Mouse (Mus musculus): ENCODE measurements around the gene Trim14.

DNA sequence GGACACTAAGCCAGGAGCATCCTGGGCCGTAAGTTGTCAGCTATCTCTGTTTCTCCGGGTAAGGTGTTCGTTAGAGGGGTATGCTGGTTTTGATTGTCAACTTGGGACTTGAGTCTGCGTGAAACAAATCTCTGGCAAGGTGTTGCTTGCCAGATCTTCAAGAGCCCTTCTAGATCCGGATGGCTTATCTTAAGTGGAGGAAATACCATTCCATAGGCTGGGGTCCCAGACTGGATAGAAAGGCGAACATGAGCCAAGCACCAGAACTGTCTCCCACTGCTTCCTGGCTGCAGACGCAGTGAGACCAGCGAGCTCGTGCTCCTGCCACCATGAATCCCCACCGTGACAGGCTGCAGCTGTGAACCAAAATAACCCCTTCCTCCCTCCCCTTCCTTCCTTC, 14.5 kb downstream of the Trim14 start:
- TF ChIP-seq POLR2A (IDR thresholded peaks at IDR 0.05; ENCODE audit: borderline replicate concordance, extremely low read depth, low read depth, low read length): no peak
- no peak for TF ChIP-seq CTCF (IDR thresholded peaks at IDR 0.05; ENCODE audit: insufficient read depth, low read length)

All from lung, adult 2 months (tissue).